Comparison of ENCODE assay signal across 1 mouse cellular context in the genomic region with DNA sequence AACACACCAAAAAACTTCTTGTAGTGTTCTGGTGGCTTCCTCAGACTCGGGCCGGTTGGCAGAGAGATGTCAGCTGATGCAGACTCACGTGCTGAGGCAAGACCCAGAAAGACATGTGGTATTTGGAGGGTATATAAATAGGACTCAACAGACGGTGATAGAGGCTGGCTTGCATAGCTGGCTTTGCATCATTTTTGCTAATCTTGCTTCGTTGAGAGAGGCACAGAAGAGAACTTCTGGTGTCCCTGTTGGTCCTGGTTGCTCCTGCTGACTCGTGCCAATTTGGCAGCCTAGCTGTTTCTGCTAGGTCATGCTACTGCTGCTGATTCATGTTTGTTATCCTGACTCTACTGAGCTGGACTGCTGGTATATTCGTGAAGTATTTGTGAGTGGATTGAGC.
TF ChIP-seq lines count a peak whose summit lies in the region.

No protein-coding gene starts in this region.

TF ChIP-seq in MEL, 35 proteins besides CTCF, POLR2A, EP300 and RAD21 (continued from another document):
- TF ChIP-seq MXI1 (IDR thresholded peaks at IDR 0.05; ENCODE audit: low read depth, low read length) (peak; percentile 83; the same call in 1 of the 2 replicates), MYB (IDR thresholded peaks at IDR 0.05; ENCODE audit: low read depth, low read length) (no peak), UBTF (IDR thresholded peaks at IDR 0.05; ENCODE audit: borderline replicate concordance, insufficient read depth, low read depth, low read length) (no peak), POLR2AphosphoS5 (IDR thresholded peaks at IDR 0.05; ENCODE audit: borderline replicate concordance, low read depth, low read length) (no peak), TBP (IDR thresholded peaks at IDR 0.05; ENCODE audit: low read depth, low read length) (no peak)
